ENCODE assay signal across 8 mouse cellular contexts in the genomic region with DNA sequence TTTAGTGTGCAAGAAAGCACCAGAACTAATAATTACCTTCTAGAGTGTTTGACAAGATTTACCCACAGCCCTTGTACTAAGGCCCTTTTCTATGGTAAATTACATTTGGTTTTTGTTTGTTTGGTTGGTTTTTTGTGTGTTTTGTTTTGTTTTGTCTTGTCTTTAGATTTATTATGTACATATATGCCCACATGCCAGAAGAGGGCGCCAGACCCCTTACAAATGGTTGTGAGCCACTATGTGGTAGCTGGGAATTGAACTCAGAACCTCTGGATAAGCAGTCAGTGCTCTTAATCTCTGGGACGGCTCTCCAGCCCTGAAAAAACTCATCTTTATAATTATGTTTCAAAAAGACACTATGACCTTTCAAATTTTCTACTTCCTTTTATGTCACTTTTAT. TPM values are rescaled to one million over a fixed set of nuclear protein-coding genes. Genes with fewer than 3 reads are reported as not detected.
DNase-seq lines count a peak whose midpoint lies in the region; ATAC-seq and TF ChIP-seq lines count a peak whose summit lies in the region.

No protein-coding gene starts in this region.

- ATAC-seq in neural tube, embryonic 15.5 days (ENCODE audit: low FRiP score), result no peak
- no peak for ATAC-seq in kidney, postnatal 0 days (replicated peaks; ENCODE audit: low FRiP score, low read depth)
- ATAC-seq in granulocyte monocyte progenitor cell, adult 5-6 weeks (replicated peaks; ENCODE audit: poor library complexity, severe bottlenecking), result no peak

- no peaks in the 10 kb centered on the region for H3K36me3 ChIP-seq in neural tube, embryonic 15.5 days
- no peaks in the 10 kb centered on the region for H3K36me3 ChIP-seq in kidney, postnatal 0 days (ENCODE audit: insufficient read depth, low read length)

- 26% methylated on average over 2 of the region's 2 CpGs for WGBS in neural tube, embryonic 15.5 days
- 35% methylated on average over 2 of the region's 2 CpGs for WGBS in kidney, postnatal 0 days

- no peak overlapping the region for H3K4me3 ChIP-seq in neural tube, embryonic 15.5 days (replicated peaks)
- no peak overlapping the region for H3K4me3 ChIP-seq in bone marrow macrophage, adult 2 months (ENCODE audit: insufficient read depth, low read length)
- H3K4me3 ChIP-seq in kidney, postnatal 0 days (replicated peaks; ENCODE audit: low read depth, low read length), result no peak overlapping the region

- H3K27ac ChIP-seq in neural tube, embryonic 15.5 days (replicated peaks), result no peak overlapping the region
- H3K27ac ChIP-seq in bone marrow macrophage, adult 2 months (ENCODE audit: insufficient read depth, low read depth, low read length), result no peak overlapping the region
- no peak overlapping the region for H3K27ac ChIP-seq in kidney, postnatal 0 days

- H3K9ac ChIP-seq in neural tube, embryonic 15.5 days (replicated peaks), result no peak overlapping the region
- H3K9ac ChIP-seq in kidney, postnatal 0 days (ENCODE audit: low read depth, low read length), result no peak overlapping the region

- peak; percentile 51 for TF ChIP-seq CTCF in bone marrow macrophage, adult 2 months (IDR thresholded peaks at IDR 0.05; ENCODE audit: low read depth, low read length)
- peak; percentile 72 for TF ChIP-seq CTCF in kidney, postnatal 0 days (IDR thresholded peaks at IDR 0.05; ENCODE audit: low read depth)

- peak; percentile 11 to 13 for DNase-seq in frontal cortex, postnatal 36 days (ENCODE audit: low spot score in 2 of 2)
- DNase-seq in frontal cortex, postnatal 10 days (ENCODE audit: low spot score in 2 of 2), result no peak
- DNase-seq in neural tube, embryonic 10.5 days (ENCODE audit: extremely low spot score, low spot score), result peak; percentile 16
- DNase-seq in kidney, postnatal 0 days (ENCODE audit: low spot score), result peak; percentile 34
- DNase-seq in right cerebral cortex, postnatal 14 days, result peak; percentile 36

- no peak overlapping the region for H3K4me2 ChIP-seq in neural tube, embryonic 15.5 days
- no peak overlapping the region for H3K4me2 ChIP-seq in kidney, postnatal 0 days (ENCODE audit: low read length)

- no peaks in the 10 kb centered on the region for H3K27me3 ChIP-seq in neural tube, embryonic 15.5 days (replicated peaks)
- H3K27me3 ChIP-seq in kidney, postnatal 0 days (ENCODE audit: insufficient read depth, low read length), result no peaks in the 10 kb centered on the region

- H3K9me3 ChIP-seq in neural tube, embryonic 15.5 days (replicated peaks), result no peaks in the 10 kb centered on the region
- no peaks in the 10 kb centered on the region for H3K9me3 ChIP-seq in kidney, postnatal 0 days (replicated peaks; ENCODE audit: low read length)

- H3K4me1 ChIP-seq in neural tube, embryonic 15.5 days, result no peaks in the 10 kb centered on the region
- no peaks in the 10 kb centered on the region for H3K4me1 ChIP-seq in bone marrow macrophage, adult 2 months (ENCODE audit: control insufficient read depth, insufficient read depth, low read length)
- H3K4me1 ChIP-seq in kidney, postnatal 0 days (replicated peaks; ENCODE audit: insufficient read depth, low read length), result no peaks in the 10 kb centered on the region

- no peak for TF ChIP-seq POLR2A in bone marrow macrophage, adult 2 months (IDR thresholded peaks at IDR 0.05; ENCODE audit: borderline replicate concordance, low read depth, low read length)

RNA-seq across cellular contexts. Expression of a gene that starts 37.9 kb away (rescaled TPM):
- 0.72 and 0.91 TPM in 2 replicates for polyA plus RNA-seq in neural tube, embryonic 15.5 days (2015; fragmentation: Nextera tagmentation; extraction: Ambion mirVana)
- polyA plus RNA-seq in bone marrow macrophage, adult 2 months (2012; ENCODE audit: insufficient read depth, insufficient read length, missing spikeins), result 0.11 TPM in 1 of 2 replicates, not detected in the other
- polyA plus RNA-seq in kidney, postnatal 0 days (2015; fragmentation: Nextera tagmentation; extraction: Ambion mirVana), result 0.20 and 0.26 TPM in 2 replicates
- total RNA-seq in granulocyte monocyte progenitor cell, adult 5-6 weeks (2014; fragmentation: Nextera tagmentation), result not detected in 2 replicates
- total RNA-seq in granulocyte monocyte progenitor cell, adult 5-6 weeks (2017), result not detected in 2 replicates

Comparison
In these comparisons a context has a peak if more than half of its experiments do, and no peak if none do; other contexts are left out.
1. DNase-seq: peak in frontal cortex, postnatal 36 days (2 of 2), neural tube, embryonic 10.5 days (single experiment), kidney, postnatal 0 days (single experiment) and right cerebral cortex, postnatal 14 days (single experiment); none in frontal cortex, postnatal 10 days (0 of 2).